Mouse (Mus musculus): ENCODE results near the gene Olfr994. TPM values are rescaled to one million over a fixed set of nuclear protein-coding genes. Genes with fewer than 3 reads are reported as not detected.

Olfr994 gene
- not detected in 2 replicates for polyA plus RNA-seq (2012; rRNA removed)

DNA sequence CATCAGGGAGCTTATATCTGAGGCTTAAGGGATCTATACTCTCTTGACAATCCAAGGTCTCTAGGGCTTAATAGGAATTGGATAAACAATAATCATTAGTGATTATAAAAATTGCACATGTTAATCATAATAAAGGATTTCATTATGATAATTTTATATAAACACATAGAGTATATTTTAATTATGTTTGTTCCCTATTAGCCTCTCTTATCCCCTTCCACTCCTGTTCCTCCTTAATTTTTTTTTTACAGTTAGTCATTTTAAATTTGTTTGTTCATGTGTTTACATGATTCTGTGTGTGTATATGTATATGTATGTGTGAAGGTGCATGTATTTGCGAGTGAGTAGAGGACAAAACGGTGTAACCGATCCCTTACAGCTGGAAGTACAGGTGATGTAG is at the start of gene Olfr994:
Olfr994 (minus strand) TSS at position 101 of the 400 bp plus-strand sequence.
- 81% methylated on average over 3 of the region's 3 CpGs for WGBS
- no peak for DNase-seq
- TF ChIP-seq POLR2A (IDR thresholded peaks at IDR 0.05; ENCODE audit: borderline replicate concordance, extremely low read depth, low read depth, low read length) = no peak
- TF ChIP-seq CTCF (IDR thresholded peaks at IDR 0.05; ENCODE audit: insufficient read depth, low read length) = no peak
- Histone ChIP-seq H3K4me1 (ENCODE audit: control insufficient read depth, insufficient read depth, low read length) (no peaks in the 10 kb centered on the region), H3K4me3 (replicated peaks; ENCODE audit: extremely low read depth, low read depth, low read length) (no peak within 1 kb of the TSS)

- DNase-seq = peak; percentile 8
- no peak overlapping the region for H3K4me3 ChIP-seq (replicated peaks; ENCODE audit: extremely low read depth, low read depth, low read length)
- 49% methylated on average over 3 of the region's 3 CpGs for WGBS
- no peak for TF ChIP-seq POLR2A (IDR thresholded peaks at IDR 0.05; ENCODE audit: borderline replicate concordance, extremely low read depth, low read depth, low read length)
- H3K4me1 ChIP-seq (ENCODE audit: control insufficient read depth, insufficient read depth, low read length) = no peaks in the 10 kb centered on the region
Measured at GRCm38 (mm10) chr2:85466801-85467325, 30.6 kb upstream of the Olfr994 start.

DNA sequence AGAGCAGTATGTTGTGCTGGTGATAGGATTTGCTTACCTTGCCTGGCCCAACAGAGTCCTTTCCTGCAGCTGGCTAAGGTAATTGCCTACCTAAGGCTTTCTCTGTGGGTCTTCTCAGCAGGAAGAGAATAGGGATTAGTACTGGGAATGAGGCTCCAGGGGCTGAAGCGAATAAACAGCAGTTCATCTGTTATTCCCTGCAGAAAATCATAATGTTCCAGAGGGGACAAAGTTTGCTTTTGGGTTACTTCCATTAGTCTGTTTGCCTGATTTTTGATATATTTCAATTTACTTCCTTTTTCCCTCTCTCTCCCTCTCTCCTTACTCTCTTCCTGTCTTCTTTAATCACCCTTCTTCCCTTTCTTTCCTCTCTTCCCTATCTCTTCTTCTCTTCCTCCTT is 7.3 kb upstream of the Olfr994 start, which contains the start of gene Olfr995:
Olfr995 (minus strand) TSS at position 101 of the 400 bp plus-strand sequence.
- DNase-seq = no peak
- no peak within 1 kb of the TSS for H3K4me3 ChIP-seq (replicated peaks; ENCODE audit: extremely low read depth, low read depth, low read length)
- 34% methylated on average over 1 of the region's 1 CpGs for WGBS
- H3K4me1 ChIP-seq (ENCODE audit: control insufficient read depth, insufficient read depth, low read length) = no peaks in the 10 kb centered on the region
- no peak for TF ChIP-seq CTCF (IDR thresholded peaks at IDR 0.05; ENCODE audit: insufficient read depth, low read length)
- TF ChIP-seq POLR2A (IDR thresholded peaks at IDR 0.05; ENCODE audit: borderline replicate concordance, extremely low read depth, low read depth, low read length) = no peak

GRCm38 (mm10) chr2:85442546-85442945 is 6.3 kb upstream of the Olfr994 start:
- H3K4me3 ChIP-seq (replicated peaks; ENCODE audit: extremely low read depth, low read depth, low read length) = no peak overlapping the region
- H3K4me1 ChIP-seq (ENCODE audit: control insufficient read depth, insufficient read depth, low read length) = no peaks in the 10 kb centered on the region
- no peak for TF ChIP-seq CTCF (IDR thresholded peaks at IDR 0.05; ENCODE audit: insufficient read depth, low read length)
- no peak for TF ChIP-seq POLR2A (IDR thresholded peaks at IDR 0.05; ENCODE audit: borderline replicate concordance, extremely low read depth, low read depth, low read length)
- no peak for DNase-seq

- DNase-seq = no peak
- Histone ChIP-seq H3K4me3 (replicated peaks; ENCODE audit: extremely low read depth, low read depth, low read length) (no peak overlapping the region), H3K4me1 (ENCODE audit: control insufficient read depth, insufficient read depth, low read length) (no peaks in the 10 kb centered on the region)
- WGBS = 97% methylated on average over 1 of the region's 1 CpGs
- TF ChIP-seq CTCF (IDR thresholded peaks at IDR 0.05; ENCODE audit: insufficient read depth, low read length) = no peak
- TF ChIP-seq POLR2A (IDR thresholded peaks at IDR 0.05; ENCODE audit: borderline replicate concordance, extremely low read depth, low read depth, low read length) = no peak
Measured at GRCm38 (mm10) chr2:85425893-85426292, 10.4 kb downstream of the Olfr994 start.

- DNase-seq = no peak
- no peaks in the 10 kb centered on the region for H3K4me1 ChIP-seq (ENCODE audit: control insufficient read depth, insufficient read depth, low read length)
- TF ChIP-seq POLR2A (IDR thresholded peaks at IDR 0.05; ENCODE audit: borderline replicate concordance, extremely low read depth, low read depth, low read length) (no peak), CTCF (IDR thresholded peaks at IDR 0.05; ENCODE audit: insufficient read depth, low read length) (no peak)
- H3K4me3 ChIP-seq (replicated peaks; ENCODE audit: extremely low read depth, low read depth, low read length) = no peak within 1 kb of the TSS
Measured at GRCm38 (mm10) chr2:85414777-85415176, 21.5 kb downstream of the Olfr994 start, which contains the start of gene Olfr993. Gene Olfr993, minus strand, starts transcription at chr2:85414877.

DNA sequence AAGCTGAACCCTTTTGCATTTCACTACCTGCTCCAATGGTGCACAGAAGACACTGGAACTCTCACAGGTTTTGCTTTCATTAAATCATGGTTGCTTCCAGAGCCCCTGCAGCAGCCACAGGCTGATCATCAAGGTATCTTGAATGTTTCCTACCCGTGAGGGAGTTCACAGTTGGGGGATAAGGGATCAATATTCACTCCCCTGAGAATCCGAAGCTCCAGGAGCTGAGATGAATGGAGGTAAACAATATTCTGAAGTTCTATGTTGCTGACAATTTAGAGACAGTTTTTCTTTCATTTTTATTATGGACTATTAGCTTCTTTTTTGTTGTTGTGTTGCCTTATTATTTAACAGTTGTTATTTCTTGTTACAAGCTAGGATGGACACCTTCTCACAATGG is 26.9 kb downstream of the Olfr994 start, which contains the start of gene Olfr992:
Olfr992 (minus strand) TSS at position 101 of the 400 bp plus-strand sequence.
- 44% methylated on average over 2 of the region's 2 CpGs for WGBS
- DNase-seq = no peak
- TF ChIP-seq POLR2A (IDR thresholded peaks at IDR 0.05; ENCODE audit: borderline replicate concordance, extremely low read depth, low read depth, low read length) = no peak
- TF ChIP-seq CTCF (IDR thresholded peaks at IDR 0.05; ENCODE audit: insufficient read depth, low read length) = no peak
- H3K4me3 ChIP-seq (replicated peaks; ENCODE audit: extremely low read depth, low read depth, low read length) = no peak within 1 kb of the TSS
- H3K4me1 ChIP-seq (ENCODE audit: control insufficient read depth, insufficient read depth, low read length) = no peaks in the 10 kb centered on the region

Other genes starting within 250 kb of the Olfr994 start
- 0.14 and 0.21 TPM in 2 replicates for gene Lrrc55, start 239.3 kb downstream of the Olfr994 start, polyA plus RNA-seq (2012; rRNA removed)
- not detected in 2 replicates for gene Olfr987, start 97.1 kb downstream of the Olfr994 start, polyA plus RNA-seq (2012; rRNA removed)
- not detected in 2 replicates for gene Olfr988, start 73.2 kb downstream of the Olfr994 start, polyA plus RNA-seq (2012; rRNA removed)
- gene Olfr992, start 27.0 kb downstream of the Olfr994 start, polyA plus RNA-seq (2012; rRNA removed) = not detected in 2 replicates
- gene Olfr993, start 21.6 kb downstream of the Olfr994 start, polyA plus RNA-seq (2012; rRNA removed) = not detected in 2 replicates
- gene Olfr995, start 7.2 kb upstream of the Olfr994 start, polyA plus RNA-seq (2012; rRNA removed) = not detected in 2 replicates
- gene 4833423E24Rik, start 82.6 kb upstream of the Olfr994 start, polyA plus RNA-seq (2012; rRNA removed) = 0.06 and 5.1 TPM in 2 replicates
- not detected in 2 replicates for gene Olfr996, start 142.8 kb upstream of the Olfr994 start, polyA plus RNA-seq (2012; rRNA removed)
- not detected in 2 replicates for gene Olfr998, start 152.5 kb upstream of the Olfr994 start, polyA plus RNA-seq (2012; rRNA removed)
- not detected in 2 replicates for gene Olfr1000, start 175.5 kb upstream of the Olfr994 start, polyA plus RNA-seq (2012; rRNA removed)
- gene Olfr1002, start 214.3 kb upstream of the Olfr994 start, polyA plus RNA-seq (2012; rRNA removed) = not detected in 2 replicates
- gene Olfr154, start 228.0 kb upstream of the Olfr994 start, polyA plus RNA-seq (2012; rRNA removed) = not detected in 2 replicates
- not detected in 2 replicates for gene Olfr1006, start 242.3 kb upstream of the Olfr994 start, polyA plus RNA-seq (2012; rRNA removed)